Mouse (Mus musculus) brain, adult 2 months (tissue): ENCODE results near the gene Setd6.

Experiments used
- DNase-seq: peaks from one replicate; pipeline ENCODE4 v3.0.0; 2011; ENCODE audit warnings: low read depth, low spot score

Gene Setd6

GRCm38 (mm10) chr8:95709579-95709978, 6.1 kb upstream of the Setd6 start:
- DNase-seq, result no peak

GRCm38 (mm10) chr8:95711029-95711428, 4.7 kb upstream of the Setd6 start:
- no peak for DNase-seq

- DNase-seq, result no peak
Observed at GRCm38 (mm10) chr8:95712395-95712794, 3.3 kb upstream of the Setd6 start.

GRCm38 (mm10) chr8:95713100-95714010, 2.3 kb upstream of the Setd6 start:
- peak; percentile 85 for DNase-seq

- DNase-seq, result no peak
Observed at GRCm38 (mm10) chr8:95714367-95714766, 1.3 kb upstream of the Setd6 start.

GRCm38 (mm10) chr8:95714837-95715413, 756 bp upstream of the Setd6 start:
- DNase-seq, result no peak

- DNase-seq, result no peak
Observed at GRCm38 (mm10) chr8:95716546-95717335, 1.1 kb downstream of the Setd6 start.

- no peak for DNase-seq
Observed at GRCm38 (mm10) chr8:95727625-95728024, 11.9 kb downstream of the Setd6 start.

GRCm38 (mm10) chr8:95738596-95738995, 22.9 kb downstream of the Setd6 start:
- peak; percentile 71 for DNase-seq

GRCm38 (mm10) chr8:95741732-95742131, 26.1 kb downstream of the Setd6 start:
- peak; percentile 34 for DNase-seq

- DNase-seq, result no peak
Observed at GRCm38 (mm10) chr8:95748028-95748427, 32.3 kb downstream of the Setd6 start.

GRCm38 (mm10) chr8:95751924-95752323, 36.2 kb downstream of the Setd6 start:
- no peak for DNase-seq

- no peak for DNase-seq
Observed at GRCm38 (mm10) chr8:95760323-95760722, 44.6 kb downstream of the Setd6 start.

- no peak for DNase-seq
Observed at GRCm38 (mm10) chr8:95764133-95764532, 48.5 kb downstream of the Setd6 start.
